Mouse (Mus musculus) MEL (cell line): Measurements from ENCODE around the gene Tsr1. TPM values are rescaled to one million over a fixed set of nuclear protein-coding genes. Genes with fewer than 3 reads are reported as not detected.

Source experiments
- DNase-seq: peaks from one replicate; pipeline ENCODE4 v3.0.0; 2011; ENCODE audit warnings: low read depth, low spot score
- H3K27ac ChIP-seq: 2 replicates; pipeline ENCODE4 v1.5.1; 2012; ENCODE audit warnings: low read depth, mild to moderate bottlenecking, control low read depth, low read length, moderate library complexity; ENCODE audit not compliant: control insufficient read depth
- H3K27me3 ChIP-seq, 2 experiments: fragments of 150-350 bp in 1 of 2; sonication (generic) in 1 of 2; 2 replicates each; pipeline ENCODE4 v1.6.1; 2012; ENCODE audit warnings: low read length in 2 of 2, mild to moderate bottlenecking in 2 of 2, improper control_type of control experiment in 1 of 2, moderate library complexity in 1 of 2; ENCODE audit not compliant: insufficient read depth in 2 of 2, control insufficient read depth in 1 of 2
- H3K36me3 ChIP-seq, 2 experiments: 2 replicates each; pipeline ENCODE4 v1.6.1; 2012 to 2014; ENCODE audit warnings: low read length in 2 of 2, improper control_type of control experiment in 1 of 2, inconsistent platforms in 1 of 2, mild to moderate bottlenecking in 1 of 2; ENCODE audit not compliant: insufficient read depth in 2 of 2, control insufficient read depth in 1 of 2
- H3K4me1 ChIP-seq, 2 experiments: fragments of 150-350 bp in 1 of 2; sonication (generic) in 1 of 2; 2 replicates each; pipeline ENCODE4 v1.6.1; 2012; ENCODE audit warnings: low read length in 2 of 2, improper control_type of control experiment in 1 of 2, mild to moderate bottlenecking in 1 of 2; ENCODE audit not compliant: insufficient read depth in 2 of 2, control insufficient read depth in 1 of 2
- H3K4me3 ChIP-seq, 2 experiments: fragments of 150-350 bp in 1 of 2; sonication (generic) in 1 of 2; 2 replicates each; pipeline ENCODE4 v1.5.1; 2012; ENCODE audit warnings: low read depth in 2 of 2, low read length in 2 of 2, mild to moderate bottlenecking in 2 of 2, moderate library complexity in 2 of 2, control low read depth in 1 of 2, improper control_type of control experiment in 1 of 2; ENCODE audit not compliant: control insufficient read depth in 1 of 2, insufficient read depth in 1 of 2
- H3K79me2 ChIP-seq: 2 replicates; pipeline ENCODE4 v1.6.1; 2012; ENCODE audit warnings: mild to moderate bottlenecking, low read length, moderate library complexity; ENCODE audit not compliant: control insufficient read depth, poor library complexity, insufficient read depth
- H3K9ac ChIP-seq: 2 replicates; pipeline ENCODE4 v1.6.1; 2012; ENCODE audit warnings: low read depth, mild to moderate bottlenecking, control low read depth, low read length, moderate library complexity; ENCODE audit not compliant: control insufficient read depth, poor library complexity, severe bottlenecking
- H3K9me3 ChIP-seq: fragments of 150-350 bp; sonication (generic); replicated peaks from 2 replicates; pipeline ENCODE4 v1.6.1; 2012; ENCODE audit warnings: mild to moderate bottlenecking, low read length, improper control_type of control experiment, moderate library complexity; ENCODE audit not compliant: insufficient read depth
- BHLHE40 ChIP-seq: IDR thresholded peaks from 2 replicates; pipeline ENCODE4 v1.6.1; 2012; ENCODE audit warnings: low read depth, mild to moderate bottlenecking, inconsistent platforms, low read length, improper control_type of control experiment, borderline replicate concordance
- CHD1 ChIP-seq: IDR thresholded peaks from 2 replicates; pipeline ENCODE4 v1.6.1; 2012; ENCODE audit warnings: low read depth, mild to moderate bottlenecking, inconsistent platforms, low read length, improper control_type of control experiment
- CTCF ChIP-seq, 3 experiments: IDR thresholded peaks in 2 of 3; conservative IDR thresholded peaks in 1 of 3; 2 replicates each; pipeline ENCODE4 v1.5.1; 2011 to 2012; ENCODE audit warnings: low read length in 3 of 3, low read depth in 2 of 3, mild to moderate bottlenecking in 2 of 3, improper control_type of control experiment in 1 of 3, inconsistent platforms in 1 of 3, mixed read lengths in 1 of 3, moderate library complexity in 1 of 3; ENCODE audit not compliant: control insufficient read depth in 1 of 3, insufficient read depth in 1 of 3, poor library complexity in 1 of 3, severe bottlenecking in 1 of 3
- ELF1 ChIP-seq: IDR thresholded peaks from 2 replicates; pipeline ENCODE4 v1.6.1; 2014; ENCODE audit warnings: low read depth, mild to moderate bottlenecking, inconsistent platforms, low read length, improper control_type of control experiment, moderate library complexity
- EP300 ChIP-seq, 2 experiments: IDR thresholded peaks; 2 replicates each; pipeline ENCODE4 v1.6.1; 2011; ENCODE audit warnings: improper control_type of control experiment in 2 of 2, low read length in 2 of 2, low read depth in 1 of 2, mild to moderate bottlenecking in 1 of 2
- ETS1 ChIP-seq: IDR thresholded peaks from 2 replicates; pipeline ENCODE4 v1.6.1; 2012; ENCODE audit warnings: low read depth, mild to moderate bottlenecking, inconsistent platforms, low read length, improper control_type of control experiment, moderate library complexity
- GATA1 ChIP-seq: IDR thresholded peaks from 2 replicates; pipeline ENCODE4 v1.6.1; 2011; ENCODE audit warnings: low read depth, low read length, improper control_type of control experiment
- HCFC1 ChIP-seq: IDR thresholded peaks from 2 replicates; pipeline ENCODE4 v1.6.1; 2012; ENCODE audit warnings: low read depth, mild to moderate bottlenecking, inconsistent platforms, low read length, improper control_type of control experiment, moderate library complexity
- JUND ChIP-seq: IDR thresholded peaks from 2 replicates; pipeline ENCODE4 v1.6.1; 2011; ENCODE audit warnings: low read depth, mild to moderate bottlenecking, improper control_type of control experiment, low read length
- MAFK ChIP-seq: IDR thresholded peaks from 2 replicates; pipeline ENCODE4 v1.6.1; 2011; ENCODE audit warnings: low read depth, mild to moderate bottlenecking, low read length, improper control_type of control experiment, borderline replicate concordance
- MAX ChIP-seq: IDR thresholded peaks from 2 replicates; pipeline ENCODE4 v1.6.1; 2011; ENCODE audit warnings: low read length, improper control_type of control experiment
- MAZ ChIP-seq: IDR thresholded peaks from 2 replicates; pipeline ENCODE4 v1.6.1; 2012; ENCODE audit warnings: low read depth, mild to moderate bottlenecking, inconsistent platforms, low read length, improper control_type of control experiment
- MEF2A ChIP-seq: IDR thresholded peaks from 2 replicates; pipeline ENCODE4 v1.6.1; 2014; ENCODE audit warnings: low read depth, mild to moderate bottlenecking, inconsistent platforms, low read length, improper control_type of control experiment; ENCODE audit not compliant: poor library complexity, insufficient replicate concordance, severe bottlenecking; ENCODE audit errors: extremely low read depth
- MXI1 ChIP-seq: IDR thresholded peaks from 2 replicates; pipeline ENCODE4 v1.6.1; 2011; ENCODE audit warnings: mild to moderate bottlenecking, low read depth, low read length, improper control_type of control experiment
- MYB ChIP-seq: IDR thresholded peaks from 2 replicates; pipeline ENCODE4 v1.6.1; 2011; ENCODE audit warnings: mild to moderate bottlenecking, low read depth, low read length, improper control_type of control experiment
- MYC ChIP-seq: IDR thresholded peaks from 2 replicates; pipeline ENCODE4 v1.6.1; 2011; ENCODE audit warnings: low read depth, mild to moderate bottlenecking, low read length, improper control_type of control experiment, moderate library complexity
- NELFE ChIP-seq: IDR thresholded peaks from 2 replicates; pipeline ENCODE4 v1.6.1; 2011; ENCODE audit warnings: low read depth, low read length, improper control_type of control experiment
- POLR2A ChIP-seq, 2 experiments: IDR thresholded peaks; 2 replicates each; pipeline ENCODE4 v1.6.1; 2011 to 2012; ENCODE audit warnings: low read length in 2 of 2, mild to moderate bottlenecking in 2 of 2, control low read depth in 1 of 2, improper control_type of control experiment in 1 of 2, low read depth in 1 of 2, moderate library complexity in 1 of 2; ENCODE audit not compliant: control insufficient read depth in 1 of 2, insufficient read depth in 1 of 2, poor library complexity in 1 of 2
- POLR2AphosphoS2 ChIP-seq: IDR thresholded peaks from 2 replicates; pipeline ENCODE4 v1.6.1; 2011; ENCODE audit warnings: low read length, improper control_type of control experiment
- POLR2AphosphoS5 ChIP-seq: IDR thresholded peaks from 2 replicates; pipeline ENCODE4 v1.6.1; 2012; ENCODE audit warnings: low read depth, borderline replicate concordance, mild to moderate bottlenecking, inconsistent platforms, low read length, moderate library complexity, mixed read lengths
- RAD21 ChIP-seq: IDR thresholded peaks from 2 replicates; pipeline ENCODE4 v1.6.1; 2011; ENCODE audit warnings: mild to moderate bottlenecking, low read depth, low read length, improper control_type of control experiment
- RCOR1 ChIP-seq: IDR thresholded peaks from 2 replicates; pipeline ENCODE4 v1.6.1; 2012; ENCODE audit warnings: low read depth, mild to moderate bottlenecking, inconsistent platforms, low read length, improper control_type of control experiment
- SIN3A ChIP-seq: IDR thresholded peaks from 2 replicates; pipeline ENCODE4 v1.6.1; 2012; ENCODE audit warnings: low read length, improper control_type of control experiment, inconsistent platforms
- TAL1 ChIP-seq: IDR thresholded peaks from 2 replicates; pipeline ENCODE4 v1.6.1; 2012; ENCODE audit warnings: mild to moderate bottlenecking, inconsistent platforms, low read length, moderate library complexity, mixed read lengths
- TBP ChIP-seq: IDR thresholded peaks from 2 replicates; pipeline ENCODE4 v1.8.0; 2011; ENCODE audit warnings: low read depth, low read length, improper control_type of control experiment
- TCF12 ChIP-seq: IDR thresholded peaks from 2 replicates; pipeline ENCODE4 v1.6.1; 2014; ENCODE audit warnings: low read depth, mild to moderate bottlenecking, inconsistent platforms, low read length, improper control_type of control experiment, moderate library complexity
- ZMIZ1 ChIP-seq: IDR thresholded peaks from 2 replicates; pipeline ENCODE4 v1.6.1; 2012; ENCODE audit warnings: low read depth, mild to moderate bottlenecking, inconsistent platforms, low read length, improper control_type of control experiment, moderate library complexity
- polyA plus RNA-seq, 2 experiments: library from polyadenylated mRNA; stranded (reverse) in 1 of 2; unstranded in 1 of 2; fragments of >175 nt in 1 of 2; fragments of >200 nt in 1 of 2; gene quantifications; 2 replicates each; pipeline versions ENCODE4 v1.2.1 to v1.2.4; 2012; ENCODE audit warnings: low replicate concordance in 2 of 2, low read depth in 1 of 2; ENCODE audit not compliant: insufficient read length in 2 of 2, insufficient read depth in 1 of 2, missing spikeins in 1 of 2
- total RNA-seq: library from RNA; depleted of rRNA; stranded (reverse); fragments of 300-350 nt; gene quantifications from 2 replicates; pipeline ENCODE4 v1.2.3, GENCODE M21; 2012

Gene Tsr1
- total and polyA plus RNA-seq, 3 experiments: 123 to 178 (median 129) TPM

GRCm38 (mm10) chr11:74925577-74926387 lies 27.9 kb downstream of the Tsr1 start, which contains the start of the genes Smg6 and Srr (continued):
- TF ChIP-seq ETS1 (peak; percentile 43; the same call in 1 of the 2 replicates), NELFE (peak; percentile 81)

GRCm38 (mm10) chr11:74926388-74927005 lies 28.6 kb downstream of the Tsr1 start:
- Histone ChIP-seq H3K4me3 (peak overlapping the region; percentile 95 to 97), H3K36me3 (peaks cover 2 to 31% of the 10 kb centered on the region in 2 experiments), H3K4me1 (peaks cover 12 to 13% of the 10 kb centered on the region in 2 experiments), H3K9me3 (no peaks in the 10 kb centered on the region), H3K27ac (peak overlapping the region; percentile 91), H3K27me3 (no peaks in the 10 kb centered on the region), H3K9ac (peak overlapping the region; percentile 93), H3K79me2 (peaks cover 36% of the 10 kb centered on the region)
- TF ChIP-seq POLR2AphosphoS5 (no peak; the same call in 1 of the 2 replicates), POLR2A (IDR thresholded peaks at IDR 0.05; ENCODE audit: control insufficient read depth in 1 of 2, insufficient read depth in 1 of 2, low read depth in 1 of 2, low read length in 2 of 2, poor library complexity in 1 of 2) (no peak; a peak in 1 of 4 replicates), ETS1 (peak; percentile 83), CTCF (IDR thresholded peaks at IDR 0.05 in 2 of 3, conservative IDR thresholded peaks at IDR 0.05 in 1 of 3; ENCODE audit: control insufficient read depth in 1 of 3, insufficient read depth in 1 of 3, low read depth in 2 of 3, low read length in 3 of 3, poor library complexity in 1 of 3, severe bottlenecking in 1 of 3) (no peak), MAFK (peak; percentile 74; the same call in 1 of the 2 replicates), MYB (peak; percentile 57; the same call in 1 of the 2 replicates), MEF2A (no peak), MYC (peak; percentile 42; the same call in 1 of the 2 replicates), HCFC1 (peak; percentile 60; the same call in 1 of the 2 replicates), MXI1 (0 out of 2 replicates have a peak, but pooled peaks have one; percentile 37), JUND (peak; percentile 49; the same call in 1 of the 2 replicates), BHLHE40 (no peak), SIN3A (peak; percentile 92), ELF1 (no peak), EP300 (IDR thresholded peaks at IDR 0.05; ENCODE audit: low read depth in 1 of 2, low read length in 2 of 2) (peak; percentile 65 to 77), ZMIZ1 (no peak), NELFE (no peak), RCOR1 (peak; percentile 47; the same call in 1 of the 2 replicates), TBP (peak; percentile 73), MAX (0 out of 2 replicates have a peak, but pooled peaks have one; percentile 32), CHD1 (peak; percentile 55; the same call in 1 of the 2 replicates), TCF12 (peak; percentile 69), POLR2AphosphoS2 (no peak), GATA1 (peak; percentile 81), TAL1 (peak; percentile 45; the same call in 1 of the 2 replicates), MAZ (peak; percentile 72; the same call in 1 of the 2 replicates), RAD21 (no peak)
- DNase-seq: peak; percentile 96
